Mouse (Mus musculus): ENCODE data around the gene Fstl4.

Gene Fstl4

DNA sequence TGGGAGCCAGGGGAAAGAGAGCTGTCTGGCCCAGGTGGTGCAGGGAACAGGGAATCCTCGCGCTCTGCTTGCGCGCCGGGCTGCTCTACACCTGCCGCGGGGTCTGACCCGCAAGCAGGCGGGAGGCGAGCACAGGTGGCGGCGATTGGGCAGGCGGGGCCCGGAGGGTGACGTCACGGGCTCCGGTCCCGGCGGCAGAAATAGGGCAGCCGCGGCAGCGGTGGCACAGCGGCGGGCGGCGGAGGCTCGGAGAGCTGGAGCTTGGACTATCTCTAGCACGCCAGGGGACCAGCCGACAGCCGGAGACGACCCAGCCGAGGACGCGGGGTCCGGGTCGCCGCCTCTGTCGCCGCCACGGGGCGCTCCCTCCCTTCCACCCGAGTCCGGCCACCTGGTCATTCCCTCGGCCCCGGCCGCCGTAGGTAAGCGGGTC lies at the start of gene Fstl4:
TSS of gene Fstl4 (plus strand) at position 174 of the 433 bp plus-strand sequence.
- in situ Hi-C loops (cut with MboI, MseI): no loop called here

DNA sequence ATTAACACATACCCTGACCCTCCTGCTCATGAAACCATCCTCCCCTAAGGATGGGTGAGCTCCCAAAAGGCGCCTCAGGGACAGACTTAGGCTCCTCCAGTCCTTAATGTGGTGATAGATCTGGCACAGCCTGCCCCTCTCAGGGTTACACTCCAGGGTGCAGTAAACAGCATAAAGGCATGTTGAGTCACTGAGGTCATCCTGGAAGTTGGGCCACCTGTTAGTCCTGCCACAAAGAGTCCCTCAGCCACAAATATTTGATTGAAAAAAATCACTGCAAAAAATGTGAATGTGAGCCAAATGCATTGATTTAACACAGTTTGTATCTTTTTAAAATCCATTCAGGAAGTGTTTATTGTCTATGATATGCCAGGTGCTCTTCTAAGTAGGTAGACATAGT lies 45.9 kb upstream of the Fstl4 start:
- in situ Hi-C loops (cut with MboI, MseI): no loop called here

GRCm38 (mm10) chr11:52721087-52721486 lies 43.3 kb upstream of the Fstl4 start:
- in situ Hi-C loops (cut with MboI, MseI): no loop called here

- in situ Hi-C loops (cut with MboI, MseI): no loop called here
Measured at GRCm38 (mm10) chr11:52722706-52723105, 41.7 kb upstream of the Fstl4 start.

DNA sequence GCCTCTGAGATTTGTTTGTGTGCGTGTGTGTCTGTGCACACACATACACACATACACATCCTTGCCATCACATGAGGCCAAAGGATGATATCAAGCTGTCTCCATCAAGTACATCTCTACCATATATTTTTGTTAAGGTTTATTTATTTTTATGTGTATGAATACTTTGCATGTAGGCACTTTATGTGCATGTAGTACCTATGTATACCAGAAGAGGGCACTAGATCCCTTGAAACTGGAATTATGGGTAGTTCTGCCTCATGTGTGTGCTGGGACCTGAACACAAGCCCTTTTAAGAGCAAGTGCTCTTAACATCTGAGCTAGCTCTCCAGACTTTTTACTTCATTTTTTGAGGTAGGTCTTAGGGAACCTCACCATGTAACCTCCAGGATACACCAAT lies 38.4 kb upstream of the Fstl4 start:
- in situ Hi-C loops (cut with MboI, MseI): no loop called here

DNA sequence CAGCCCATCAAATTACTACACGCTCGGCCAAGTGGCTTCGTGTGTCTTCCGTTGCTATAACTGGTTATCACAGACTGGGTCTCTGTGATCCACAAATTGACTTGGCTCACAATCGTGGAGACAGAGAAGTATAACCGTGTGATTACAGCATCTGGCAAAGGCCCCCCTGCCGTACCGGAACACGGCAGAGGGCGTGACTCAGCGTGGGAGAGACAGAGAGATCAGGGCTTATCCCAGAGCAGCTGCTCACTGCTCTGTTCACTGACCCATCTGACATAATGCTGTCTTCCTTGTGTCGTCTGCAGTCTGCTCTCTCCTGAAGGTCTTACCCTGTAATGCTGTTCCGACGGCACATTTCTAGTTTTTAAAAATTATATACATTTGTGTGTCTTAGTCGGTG lies 36.0 kb upstream of the Fstl4 start:
- in situ Hi-C loops (cut with MboI, MseI): no loop called here

DNA sequence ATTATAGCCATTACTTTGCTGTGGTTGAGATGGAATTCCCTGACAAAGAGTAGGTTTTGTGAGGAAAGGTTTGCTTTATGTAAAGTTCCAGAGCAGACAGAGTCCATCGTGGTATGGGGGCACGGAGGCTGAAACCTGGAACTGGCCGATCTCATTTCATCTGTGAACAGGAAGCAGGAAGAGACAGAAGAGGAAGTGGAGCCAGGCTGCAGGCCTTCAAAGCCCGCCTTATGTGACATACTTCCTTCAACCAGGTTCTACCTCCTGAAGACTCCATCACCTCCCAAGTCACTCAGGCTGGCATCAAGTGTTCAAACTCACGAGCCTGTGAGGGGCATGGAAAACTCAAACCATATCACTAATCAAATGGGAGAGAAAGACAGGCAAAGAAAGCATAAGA lies 34.5 kb upstream of the Fstl4 start:
- in situ Hi-C loops (cut with MboI, MseI): no loop called here

DNA sequence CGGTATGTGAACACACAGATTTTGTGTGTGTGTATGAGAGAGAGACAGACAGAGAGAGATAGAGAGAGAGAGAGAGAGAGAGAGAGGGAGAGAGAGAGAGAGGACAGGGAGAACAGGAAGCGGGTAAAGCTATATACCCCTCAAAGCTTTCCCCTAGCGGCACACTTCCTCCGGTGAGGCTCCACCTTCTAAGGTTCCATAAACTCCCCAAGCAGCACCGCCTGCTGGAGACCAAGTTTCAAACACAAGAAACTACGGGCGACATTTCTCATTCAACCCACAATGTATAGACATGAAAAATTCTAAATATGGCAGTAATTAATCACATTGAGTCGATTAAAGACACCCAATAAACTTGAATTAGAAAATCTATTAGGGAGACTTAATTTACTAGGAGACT lies 32.5 kb upstream of the Fstl4 start:
- in situ Hi-C loops (cut with MboI, MseI): no loop called here

- in situ Hi-C loops (cut with MboI, MseI): loop anchor here (5.0 kb wide), 1 partner anchor 98 kb away; no protein-coding TSS in a partner anchor
Measured at GRCm38 (mm10) chr11:52734493-52735195, 29.8 kb upstream of the Fstl4 start.

- in situ Hi-C loops (cut with MboI, MseI): loop anchor here (5.0 kb wide), 1 partner anchor 93 kb away; no protein-coding TSS in a partner anchor
Measured at GRCm38 (mm10) chr11:52739187-52739586, 25.2 kb upstream of the Fstl4 start.

DNA sequence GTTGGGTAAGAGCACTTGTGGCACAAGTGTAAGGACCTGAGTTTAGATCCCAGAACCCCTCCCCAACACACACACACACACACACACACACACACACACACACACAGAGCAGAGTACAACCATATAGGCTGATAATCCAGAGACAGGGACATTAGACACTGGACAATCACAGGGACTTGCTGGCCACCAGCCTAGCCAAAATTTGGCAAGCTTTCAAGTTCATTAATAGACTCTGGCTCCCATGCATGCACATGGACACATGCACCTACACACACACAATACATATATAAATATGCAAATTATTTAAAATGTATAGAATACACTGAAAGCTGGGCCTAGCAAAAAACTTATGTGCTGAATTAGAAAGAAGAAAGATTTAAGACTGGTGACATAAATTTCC lies 24.0 kb upstream of the Fstl4 start:
- in situ Hi-C loops (cut with MboI, MseI): no loop called here

DNA sequence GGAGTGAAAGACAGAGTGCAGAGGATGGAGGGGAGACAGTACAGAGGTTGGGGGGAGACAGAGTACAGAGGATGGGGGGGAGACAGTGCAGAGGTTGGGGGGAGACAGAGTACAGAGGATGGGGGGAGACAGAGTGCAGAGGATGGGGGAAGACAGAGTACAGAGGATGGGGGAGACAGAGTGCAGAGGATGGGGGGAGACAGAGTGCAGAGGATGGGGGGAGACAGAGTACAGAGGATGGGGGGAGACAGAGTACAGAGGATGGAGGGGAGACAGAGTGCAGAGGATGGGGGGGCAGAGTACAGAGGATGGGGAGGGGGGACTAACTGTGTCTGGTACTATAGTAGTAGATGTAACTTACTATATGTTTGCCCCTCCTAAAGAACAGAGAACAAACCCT lies 20.5 kb upstream of the Fstl4 start:
- in situ Hi-C loops (cut with MboI, MseI): no loop called here

GRCm38 (mm10) chr11:52744593-52745450 lies 19.6 kb upstream of the Fstl4 start:
- in situ Hi-C loops (cut with MboI, MseI): no loop called here

DNA sequence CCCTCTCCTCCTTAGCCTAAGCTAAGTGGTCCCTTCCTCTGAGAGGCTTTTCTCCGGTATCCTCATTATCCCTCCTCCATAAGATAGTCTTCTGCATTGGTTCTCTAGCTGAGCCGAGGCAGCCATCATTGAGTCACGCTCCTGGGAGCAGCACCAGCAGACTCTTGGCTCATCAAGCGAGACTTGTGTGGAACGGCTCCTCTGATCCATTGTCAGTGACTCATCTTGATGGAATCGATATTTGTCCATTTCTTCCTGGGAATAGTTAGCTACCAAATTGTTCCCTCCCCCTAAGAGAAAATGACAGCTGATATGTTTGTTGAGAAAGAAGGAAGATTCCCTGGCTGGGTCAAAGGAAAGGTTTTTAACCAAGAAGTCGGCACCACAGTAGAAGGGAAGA lies 17.2 kb upstream of the Fstl4 start:
- in situ Hi-C loops (cut with MboI, MseI): no loop called here

- in situ Hi-C loops (cut with MboI, MseI): no loop called here
Measured at GRCm38 (mm10) chr11:52747766-52748456, 16.5 kb upstream of the Fstl4 start.

DNA sequence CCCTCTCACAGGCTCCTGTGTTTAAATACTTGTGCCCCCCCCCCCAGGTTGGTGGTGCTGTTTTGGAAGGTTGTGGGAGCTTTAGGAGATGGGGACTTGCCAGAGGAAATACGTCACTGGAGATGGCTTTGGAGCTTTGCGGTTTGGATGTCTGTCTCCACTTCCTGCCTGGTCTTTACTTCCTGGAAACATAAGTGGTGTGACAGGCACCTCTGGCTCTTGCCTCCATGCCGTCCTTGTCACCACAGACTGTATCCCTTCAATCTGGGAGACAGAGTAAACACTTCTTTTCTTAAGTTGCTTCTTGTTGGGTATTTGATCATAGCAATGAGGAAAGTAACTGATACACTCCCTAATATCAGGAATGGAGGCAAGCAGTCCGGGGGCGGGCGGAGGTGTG lies 14.4 kb upstream of the Fstl4 start:
- in situ Hi-C loops (cut with MboI, MseI): no loop called here

DNA sequence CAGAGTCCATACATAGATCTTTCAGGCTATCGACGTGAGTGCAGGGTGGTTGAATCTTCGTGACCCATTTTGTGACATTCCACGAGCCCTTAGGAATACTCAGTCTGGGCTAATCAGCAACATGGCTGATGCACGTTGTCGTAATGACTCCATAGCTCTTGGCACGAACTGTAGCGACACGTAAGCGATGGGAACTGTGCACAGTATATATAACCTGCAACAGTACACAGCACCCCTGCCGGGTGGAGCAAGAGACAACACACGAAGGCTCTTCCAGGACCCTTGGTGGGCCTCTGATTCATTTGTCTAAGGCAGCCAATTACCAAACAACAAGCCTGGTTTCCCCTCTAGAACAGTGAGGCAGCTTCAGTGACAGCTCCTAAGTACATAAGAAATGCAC lies 11.9 kb upstream of the Fstl4 start:
- in situ Hi-C loops (cut with MboI, MseI): no loop called here

DNA sequence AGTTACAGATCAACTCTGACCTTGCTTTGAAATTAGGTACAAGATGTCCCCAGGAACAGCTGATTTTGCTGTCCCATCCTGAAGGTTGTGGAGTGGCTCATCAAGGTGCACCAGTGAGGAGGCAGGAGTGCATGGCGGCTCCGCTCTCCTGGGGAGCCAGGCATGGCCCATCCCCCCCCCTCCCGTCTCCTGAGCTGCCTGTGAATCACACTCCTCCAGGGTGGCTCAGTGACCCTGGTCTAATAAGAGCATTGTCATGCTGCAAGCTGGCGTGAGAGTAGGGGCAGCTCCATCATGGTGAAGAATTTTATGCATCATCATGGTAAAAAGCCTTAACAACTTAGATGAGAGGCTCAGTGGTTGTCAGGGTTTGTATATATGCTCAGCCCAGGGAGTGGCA lies 11.2 kb upstream of the Fstl4 start:
- in situ Hi-C loops (cut with MboI, MseI): no loop called here

DNA sequence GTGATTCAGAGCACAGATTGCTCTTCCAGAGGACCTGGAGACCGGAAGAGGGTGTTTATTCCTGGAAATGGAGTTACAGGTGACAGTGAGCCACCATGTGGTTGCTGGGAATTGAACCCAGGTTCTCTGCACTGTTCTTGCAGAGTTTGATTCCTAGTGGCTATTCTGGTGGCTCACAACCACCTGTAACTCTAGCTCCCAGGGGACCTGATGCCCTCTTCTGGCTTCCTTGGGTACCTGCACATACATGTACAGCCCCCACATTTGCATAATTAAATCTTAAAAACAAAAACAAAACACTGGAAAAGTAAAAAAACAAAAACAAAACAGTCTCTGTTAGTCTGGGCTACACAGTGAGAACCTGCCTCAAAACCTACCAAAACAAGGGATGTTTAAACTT lies 2.6 kb upstream of the Fstl4 start:
- in situ Hi-C loops (cut with MboI, MseI): no loop called here

DNA sequence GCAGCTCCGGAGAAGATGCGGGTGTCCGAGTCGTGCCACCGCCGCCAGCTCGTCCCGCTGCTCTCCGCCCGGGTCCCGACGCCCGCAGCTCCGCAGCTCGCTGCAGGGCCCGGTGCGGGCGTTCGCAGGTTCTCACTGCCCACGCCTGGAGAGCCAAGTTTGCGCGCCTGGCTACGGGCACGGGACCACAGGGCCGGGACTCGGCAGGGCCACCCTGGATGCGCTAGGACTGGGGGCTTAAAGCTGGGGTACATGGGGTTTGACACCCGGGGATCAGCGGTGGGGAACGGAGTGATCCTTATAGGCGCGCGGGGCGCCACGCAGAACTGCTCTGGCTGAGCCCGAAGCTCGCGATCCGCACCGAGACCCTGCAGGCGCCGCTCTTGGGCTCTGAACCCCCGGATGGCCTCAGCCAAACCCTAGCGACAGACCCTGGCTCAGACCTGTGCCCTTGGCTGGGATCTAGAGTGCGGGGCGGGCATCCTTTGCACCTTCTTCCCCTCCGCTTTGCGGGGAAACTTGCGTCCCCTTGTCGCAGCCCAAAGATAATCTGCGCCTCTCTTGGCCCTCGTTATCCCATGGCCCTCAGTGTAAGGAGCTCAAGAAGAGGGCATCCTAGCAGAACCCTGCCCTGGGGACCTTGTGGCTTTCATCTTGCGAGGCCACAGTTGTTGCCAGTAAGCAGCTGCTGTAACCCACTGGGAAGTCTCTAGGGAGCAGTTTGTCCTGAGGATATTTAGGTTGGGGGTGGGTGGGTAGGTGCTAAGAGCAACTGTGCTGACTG lies 652 bp downstream of the Fstl4 start:
- in situ Hi-C loops (cut with MboI, MseI): no loop called here

GRCm38 (mm10) chr11:52765678-52766254 lies 1.3 kb downstream of the Fstl4 start:
- in situ Hi-C loops (cut with MboI, MseI): no loop called here
